ENCODE assay signal across 22 mouse cellular contexts in the genomic region with DNA sequence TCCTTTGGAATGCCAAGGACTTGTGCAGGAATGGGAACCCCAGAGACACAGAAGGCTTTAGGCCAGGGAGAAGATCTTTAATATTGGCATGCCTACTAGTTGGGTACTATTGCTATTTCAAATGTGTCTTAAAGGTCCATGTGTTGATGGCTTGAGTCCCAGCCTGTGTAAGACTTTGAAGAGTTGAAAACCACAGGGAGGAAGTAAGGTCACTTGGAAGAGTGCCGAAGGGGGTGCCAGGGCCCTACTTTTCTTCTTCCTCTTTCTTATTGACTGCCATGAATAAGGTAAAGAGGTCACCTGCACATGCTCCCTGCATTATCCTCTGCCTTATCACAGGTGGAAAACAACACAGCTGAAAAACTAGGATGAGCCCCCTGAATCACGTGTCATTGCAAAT. TPM values are rescaled to one million over a fixed set of nuclear protein-coding genes. Genes with fewer than 3 reads are reported as not detected.
A peak's percentile ranks its signal among the peaks of the same experiment; 100 is the strongest.
DNase-seq lines count a peak whose midpoint lies in the region; ATAC-seq and TF ChIP-seq lines count a peak whose summit lies in the region.
"Had no signal": no experiment of that assay in that cellular context is flagged by ENCODE, and none has a peak within 500 bp of the region (broad histone marks: within the 10 kb centered on the region; RNA-seq: fewer than 3 reads in every experiment).

No protein-coding gene starts in this region.

- H3K36me3 ChIP-seq in MEL (ENCODE audit: control insufficient read depth in 1 of 2, insufficient read depth in 2 of 2, low read length in 2 of 2): no peaks in the 10 kb centered on the region
- no peaks in the 10 kb centered on the region for H3K36me3 ChIP-seq in forebrain, embryonic 11.5 days (ENCODE audit: control insufficient read depth, insufficient read depth, low read length)
- no peaks in the 10 kb centered on the region for H3K36me3 ChIP-seq in forebrain, embryonic 10.5 days (replicated peaks)
- H3K36me3 ChIP-seq: embryonic facial prominence, embryonic 12.5 days; hindbrain, embryonic 12.5 days; limb, embryonic 12.5 days; liver, embryonic 13.5 days; midbrain, embryonic 13.5 days; neural tube, embryonic 15.5 days; stomach, embryonic 15.5 days had no signal

- no peak overlapping the region for H3K9ac ChIP-seq in MEL (ENCODE audit: control insufficient read depth, low read depth, low read length, poor library complexity, severe bottlenecking)
- no peak overlapping the region for H3K9ac ChIP-seq in forebrain, embryonic 11.5 days (ENCODE audit: low read length)
- H3K9ac ChIP-seq: embryonic facial prominence, embryonic 12.5 days; forebrain, postnatal 0 days; hindbrain, embryonic 12.5 days; limb, embryonic 12.5 days; liver, embryonic 13.5 days; midbrain, embryonic 13.5 days; neural tube, embryonic 15.5 days; stomach, embryonic 15.5 days had no signal

- TF ChIP-seq RAD21 in MEL (IDR thresholded peaks at IDR 0.05; ENCODE audit: low read depth, low read length): no peak

- H3K79me2 ChIP-seq in MEL (ENCODE audit: control insufficient read depth, insufficient read depth, low read length, poor library complexity): no peaks in the 10 kb centered on the region

- no peaks in the 10 kb centered on the region for H3K4me1 ChIP-seq in MEL (ENCODE audit: control insufficient read depth in 1 of 2, insufficient read depth in 2 of 2, low read length in 2 of 2)
- H3K4me1 ChIP-seq in forebrain, embryonic 11.5 days (replicated peaks; ENCODE audit: control insufficient read depth, insufficient read depth, low read length): no peaks in the 10 kb centered on the region
- H3K4me1 ChIP-seq in forebrain, embryonic 10.5 days: no peaks in the 10 kb centered on the region
- H3K4me1 ChIP-seq: embryonic facial prominence, embryonic 12.5 days; hindbrain, embryonic 12.5 days; limb, embryonic 12.5 days; liver, embryonic 13.5 days; stomach, embryonic 15.5 days had no signal

- TF ChIP-seq POLR2A in MEL (IDR thresholded peaks at IDR 0.05; ENCODE audit: control insufficient read depth in 1 of 2, insufficient read depth in 1 of 2, low read depth in 1 of 2, low read length in 2 of 2, poor library complexity in 1 of 2): no peak

- TF ChIP-seq EP300 in MEL (IDR thresholded peaks at IDR 0.05; ENCODE audit: low read depth in 1 of 2, low read length in 2 of 2): no peak

- H3K4me3 ChIP-seq in layer of hippocampus, adult 2 months: no peak overlapping the region
- H3K4me3 ChIP-seq in MEL (ENCODE audit: control insufficient read depth in 1 of 2, insufficient read depth in 1 of 2, low read depth in 2 of 2, low read length in 2 of 2): no peak overlapping the region
- H3K4me3 ChIP-seq in forebrain, embryonic 11.5 days (ENCODE audit: low read depth, low read length): no peak overlapping the region
- H3K4me3 ChIP-seq in forebrain, embryonic 10.5 days: no peak overlapping the region
- H3K4me3 ChIP-seq: embryonic facial prominence, embryonic 12.5 days; hindbrain, embryonic 12.5 days; left cerebral cortex, adult 2 months; limb, embryonic 12.5 days; liver, embryonic 13.5 days; midbrain, embryonic 13.5 days; myocyte; neural tube, embryonic 15.5 days; stomach, embryonic 15.5 days had no signal

- no peak overlapping the region for H3K27ac ChIP-seq in layer of hippocampus, adult 2 months
- H3K27ac ChIP-seq in MEL (ENCODE audit: control insufficient read depth, low read depth, low read length): no peak overlapping the region
- no peak overlapping the region for H3K27ac ChIP-seq in forebrain, embryonic 11.5 days (ENCODE audit: low read depth, low read length)
- no peak overlapping the region for H3K27ac ChIP-seq in forebrain, embryonic 10.5 days
- H3K27ac ChIP-seq: embryonic facial prominence, embryonic 12.5 days; hindbrain, embryonic 12.5 days; left cerebral cortex, adult 2 months; limb, embryonic 12.5 days; liver, embryonic 13.5 days; midbrain, embryonic 13.5 days; neural tube, embryonic 15.5 days; stomach, embryonic 15.5 days had no signal

- TF ChIP-seq CTCF in layer of hippocampus, adult 2 months (conservative IDR thresholded peaks at IDR 0.05): no peak
- TF ChIP-seq CTCF in MEL (IDR thresholded peaks at IDR 0.05 in 2 of 3, conservative IDR thresholded peaks at IDR 0.05 in 1 of 3; ENCODE audit: control insufficient read depth in 1 of 3, insufficient read depth in 1 of 3, low read depth in 2 of 3, low read length in 3 of 3, poor library complexity in 1 of 3, severe bottlenecking in 1 of 3): no peak

- H3K9me3 ChIP-seq in MEL (replicated peaks; ENCODE audit: insufficient read depth, low read length): no peaks in the 10 kb centered on the region
- H3K9me3 ChIP-seq in forebrain, embryonic 11.5 days (ENCODE audit: control insufficient read depth, low read length): no peaks in the 10 kb centered on the region
- H3K9me3 ChIP-seq in forebrain, embryonic 10.5 days: no peaks in the 10 kb centered on the region
- H3K9me3 ChIP-seq: embryonic facial prominence, embryonic 12.5 days; hindbrain, embryonic 12.5 days; limb, embryonic 12.5 days; liver, embryonic 13.5 days; midbrain, embryonic 13.5 days; neural tube, embryonic 15.5 days; stomach, embryonic 15.5 days had no signal

- no peak overlapping the region for H3K4me2 ChIP-seq in forebrain, embryonic 11.5 days (ENCODE audit: low read depth, low read length, severe bottlenecking)
- H3K4me2 ChIP-seq: embryonic facial prominence, embryonic 12.5 days; hindbrain, embryonic 12.5 days; limb, embryonic 12.5 days; liver, embryonic 13.5 days; midbrain, embryonic 13.5 days; neural tube, embryonic 15.5 days; stomach, embryonic 15.5 days had no signal

- 0 out of 2 replicates have a peak, but pooled peaks have one; percentile 53 for ATAC-seq in neutrophil, adult 5-6 weeks (ENCODE audit: extremely low read depth, insufficient number of reproducible peaks, low FRiP score, poor library complexity, severe bottlenecking)
- ATAC-seq in forebrain, embryonic 11.5 days (replicated peaks; ENCODE audit: low FRiP score): no peak
- ATAC-seq: CD4-positive, CD25-positive, alpha-beta regulatory T cell, adult 4 months; forebrain, postnatal 0 days; midbrain, embryonic 13.5 days had no signal

- DNase-seq in layer of hippocampus, adult 9-11 months: peak; percentile 18
- DNase-seq in layer of hippocampus, adult 2 months (ENCODE audit: low spot score in 2 of 2): no peak
- peak; percentile 5 for DNase-seq in MEL (ENCODE audit: low read depth, low spot score)
- peak; percentile 15 for DNase-seq in brain, adult 2 months (ENCODE audit: low read depth, low spot score)
- DNase-seq in forebrain, embryonic 11.5 days (ENCODE audit: low spot score): no peak
- DNase-seq in forebrain, embryonic 10.5 days (ENCODE audit: extremely low spot score, low spot score): no peak
- DNase-seq: cerebellum, adult 18-20 months; forebrain, postnatal 0 days; liver, embryonic 13.5 days; lung, postnatal 10 days; retina, postnatal 1 day; right cerebral cortex, postnatal 4 days had no signal

- H3K27me3 ChIP-seq in MEL (ENCODE audit: control insufficient read depth in 1 of 2, insufficient read depth in 2 of 2, low read length in 2 of 2): no peaks in the 10 kb centered on the region
- H3K27me3 ChIP-seq in forebrain, embryonic 11.5 days (ENCODE audit: control insufficient read depth, insufficient read depth, low read length): no peaks in the 10 kb centered on the region
- no peaks in the 10 kb centered on the region for H3K27me3 ChIP-seq in forebrain, embryonic 10.5 days (ENCODE audit: poor library complexity, severe bottlenecking)
- H3K27me3 ChIP-seq: embryonic facial prominence, embryonic 12.5 days; hindbrain, embryonic 12.5 days; limb, embryonic 12.5 days; liver, embryonic 13.5 days; midbrain, embryonic 13.5 days; neural tube, embryonic 15.5 days; stomach, embryonic 15.5 days had no signal

- 77% methylated on average over 2 of the region's 2 CpGs for WGBS in forebrain, embryonic 11.5 days
- WGBS in forebrain, embryonic 10.5 days: 94% methylated on average over 2 of the region's 2 CpGs

TF ChIP-seq in MEL, 35 proteins besides CTCF, POLR2A, EP300 and RAD21:
- no peak for TF ChIP-seq E2F4 (IDR thresholded peaks at IDR 0.05; ENCODE audit: borderline replicate concordance, low read depth, low read length)
- TF ChIP-seq KAT2A (conservative IDR thresholded peaks at IDR 0.05; ENCODE audit: low read depth, low read length): no peak
- no peak for TF ChIP-seq GABPA (IDR thresholded peaks at IDR 0.05; ENCODE audit: low read depth, low read length)
- TF ChIP-seq ZKSCAN1 (IDR thresholded peaks at IDR 0.05; ENCODE audit: low read depth, low read length): no peak
- no peak for TF ChIP-seq UBTF (IDR thresholded peaks at IDR 0.05; ENCODE audit: borderline replicate concordance, insufficient read depth, low read depth, low read length)
- no peak for TF ChIP-seq JUND (IDR thresholded peaks at IDR 0.05; ENCODE audit: low read depth, low read length)
- no peak for TF ChIP-seq USF1 (IDR thresholded peaks at IDR 0.05; ENCODE audit: low read depth, low read length)
- no peak for TF ChIP-seq ZMIZ1 (IDR thresholded peaks at IDR 0.05; ENCODE audit: low read depth, low read length)
- no peak for TF ChIP-seq POLR2AphosphoS2 (IDR thresholded peaks at IDR 0.05; ENCODE audit: low read length)
- no peak for TF ChIP-seq POLR2AphosphoS5 (IDR thresholded peaks at IDR 0.05; ENCODE audit: borderline replicate concordance, low read depth, low read length)
- TF ChIP-seq ELF1 (IDR thresholded peaks at IDR 0.05; ENCODE audit: low read depth, low read length): no peak
- TF ChIP-seq RCOR1 (IDR thresholded peaks at IDR 0.05; ENCODE audit: low read depth, low read length): no peak
- TF ChIP-seq TAL1 (IDR thresholded peaks at IDR 0.05; ENCODE audit: low read length): no peak
- TF ChIP-seq MXI1 (IDR thresholded peaks at IDR 0.05; ENCODE audit: low read depth, low read length): no peak
- TF ChIP-seq MAFK (IDR thresholded peaks at IDR 0.05; ENCODE audit: borderline replicate concordance, low read depth, low read length): no peak
- no peak for TF ChIP-seq CHD2 (IDR thresholded peaks at IDR 0.05; ENCODE audit: low read length)
- TF ChIP-seq SMC3 (IDR thresholded peaks at IDR 0.05; ENCODE audit: low read depth, low read length): no peak
- no peak for TF ChIP-seq NELFE (IDR thresholded peaks at IDR 0.05; ENCODE audit: low read depth, low read length)
- no peak for TF ChIP-seq ZC3H11A (IDR thresholded peaks at IDR 0.05; ENCODE audit: low read depth, low read length)
- no peak for TF ChIP-seq GATA1 (IDR thresholded peaks at IDR 0.05; ENCODE audit: low read depth, low read length)

RNA-seq across cellular contexts. Expression of gene Nrp1, which starts 56.1 kb away (rescaled TPM):
- 100 to 1,000 TPM in 1 of 2 experiments, 10 to 100 TPM in 1; 98.8 to 106 TPM for total RNA-seq in layer of hippocampus, adult 2 months (2021)
- not detected in 2 replicates for total RNA-seq in MEL (2012; rRNA removed)
- polyA plus RNA-seq in MEL (2012; ENCODE audit: insufficient read depth in 1 of 2, insufficient read length in 2 of 2, low read depth in 1 of 2, low replicate concordance in 2 of 2, missing spikeins in 1 of 2): not detected
- total RNA-seq in neutrophil, adult 5-6 weeks (2017): 3.6 and 4.2 TPM in 2 replicates
- 28.0 and 28.3 TPM in 2 replicates for polyA plus RNA-seq in forebrain, embryonic 11.5 days (2014; fragmentation: Nextera tagmentation; extraction: Ambion mirVana)
- polyA plus RNA-seq in forebrain, embryonic 10.5 days (2016; fragmentation: Nextera tagmentation; extraction: Ambion mirVana): 15.8 and 17.7 TPM in 2 replicates

Comparison
In these comparisons a context has a peak if more than half of its experiments do, and no peak if none do; other contexts are left out.
1. DNase-seq: peak in layer of hippocampus, adult 9-11 months (single experiment), MEL (single experiment) and brain, adult 2 months (single experiment); none in layer of hippocampus, adult 2 months (0 of 2), forebrain, embryonic 11.5 days (single experiment) and forebrain, embryonic 10.5 days (single experiment).
2. RNA of gene Nrp1, which starts 56.1 kb away (total RNA-seq): 98.8 to 106 TPM in layer of hippocampus, adult 2 months; 3.6 to 4.2 TPM in neutrophil, adult 5-6 weeks and not detected in MEL; every median in the first group is over 10 times any median in the second.